Mouse (Mus musculus): ENCODE measurements around the gene Zfp141.

Zfp141 gene

DNA sequence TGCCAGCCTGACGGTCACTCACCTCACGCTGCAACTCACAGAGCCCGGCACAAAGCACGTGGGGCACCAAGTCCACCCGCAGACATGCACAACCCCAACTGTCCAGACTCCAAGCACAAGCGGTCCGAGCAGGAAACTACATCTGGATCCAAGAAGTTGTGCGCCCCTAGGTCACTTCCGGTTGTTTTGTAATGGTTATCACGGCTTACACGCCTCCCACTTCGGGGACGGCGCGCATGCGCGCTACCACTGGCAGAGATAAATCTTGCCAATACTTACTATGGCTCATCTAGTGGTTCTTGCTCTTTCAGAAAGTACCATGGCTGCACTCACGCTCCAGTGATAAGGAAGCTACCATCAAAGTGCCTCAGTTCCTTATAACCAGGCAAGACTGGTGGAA, at the start of gene Zfp141:
Zfp141 (minus strand) TSS at position 153 of the 400 bp plus-strand sequence.
- DNase-seq (ENCODE audit: extremely low read depth, insufficient read length, low spot score), result peak; percentile 73

GRCm38 (mm10) chr7:42551766-42552165, 46.2 kb upstream of the Zfp141 start:
- DNase-seq (ENCODE audit: extremely low read depth, insufficient read length, low spot score), result no peak

DNA sequence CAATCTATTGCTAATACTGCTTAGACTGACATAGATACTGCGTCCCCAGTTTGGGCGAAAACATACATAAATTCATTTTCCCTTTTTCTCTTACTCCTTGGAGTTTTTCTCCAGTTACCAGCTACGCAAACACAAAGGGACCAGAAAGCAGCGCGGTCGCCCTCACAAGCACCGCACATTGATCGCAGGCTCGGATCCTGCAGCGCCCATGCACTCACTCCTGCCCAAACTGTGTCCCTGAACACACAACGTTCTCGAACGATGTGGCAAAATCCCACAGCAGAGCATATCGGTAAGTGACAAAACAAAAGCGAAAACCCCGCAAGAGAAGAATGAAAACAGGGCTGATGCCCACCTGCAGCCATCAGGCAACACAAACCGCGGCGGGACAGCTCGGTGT, 354 bp downstream of the Zfp141 start:
- no peak for DNase-seq (ENCODE audit: extremely low read depth, insufficient read length, low spot score)

DNA sequence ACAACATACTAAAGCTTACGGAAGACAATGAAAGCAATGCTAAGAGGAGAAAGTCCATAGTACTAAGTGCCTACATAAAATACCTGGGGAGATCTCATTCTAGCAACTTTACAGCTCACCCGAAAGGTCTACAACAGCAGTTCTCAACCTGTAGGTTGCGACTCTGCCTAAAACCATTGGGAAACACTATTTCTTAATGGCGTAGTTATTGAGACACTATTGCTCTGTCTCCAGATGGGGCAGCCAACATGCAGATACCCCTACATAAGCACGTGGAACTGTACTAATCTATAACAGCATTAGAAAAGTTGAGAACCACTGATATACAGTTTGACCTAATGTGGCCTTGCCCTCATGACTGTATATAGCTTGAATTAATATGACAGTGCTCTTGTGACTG, 7.3 kb downstream of the Zfp141 start:
- no peak for DNase-seq (ENCODE audit: extremely low read depth, insufficient read length, low spot score)

- no peak for DNase-seq (ENCODE audit: extremely low read depth, insufficient read length, low spot score)
Measured at GRCm38 (mm10) chr7:42497356-42497755, 8.2 kb downstream of the Zfp141 start.

GRCm38 (mm10) chr7:42496202-42496601, 9.3 kb downstream of the Zfp141 start:
- DNase-seq (ENCODE audit: extremely low read depth, insufficient read length, low spot score), result no peak

DNA sequence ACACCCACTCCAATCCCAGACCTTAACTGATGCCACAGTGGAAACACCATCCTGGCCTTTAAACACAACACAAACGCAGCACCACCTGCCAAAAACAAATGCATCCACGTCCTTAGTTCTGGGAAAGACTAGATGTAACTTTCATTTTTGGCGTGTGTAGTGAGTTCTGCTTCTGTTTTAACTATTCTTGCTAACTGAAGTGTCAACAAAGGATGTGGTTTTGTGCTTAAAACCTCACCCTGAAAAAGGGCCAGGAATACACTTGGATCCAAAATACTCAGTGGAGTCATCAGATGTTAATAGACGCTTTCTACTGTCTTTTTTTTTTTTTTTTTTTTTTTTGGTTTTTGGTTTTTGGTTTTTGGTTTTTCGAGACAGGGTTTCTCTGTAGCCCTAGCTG, 14.7 kb downstream of the Zfp141 start:
- DNase-seq (ENCODE audit: extremely low read depth, insufficient read length, low spot score), result peak; percentile 14

DNA sequence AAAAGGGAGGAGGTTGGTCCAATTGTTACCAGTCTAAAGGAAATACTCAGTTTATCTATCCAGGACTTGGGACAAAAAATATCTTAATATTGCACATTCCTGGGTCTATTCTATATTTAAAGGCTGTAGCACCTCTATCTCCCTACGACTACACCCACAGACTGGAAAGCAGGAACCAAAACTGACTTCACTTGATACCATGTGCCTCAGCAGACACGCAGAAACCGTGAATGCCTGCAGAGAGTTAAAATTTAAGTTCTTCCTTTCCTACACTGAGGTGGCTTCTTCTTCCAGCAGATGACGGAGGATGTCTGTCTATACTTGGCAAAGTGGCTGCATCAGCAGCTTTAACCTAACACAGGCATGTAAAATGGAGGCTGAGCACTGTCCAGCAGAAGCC, 15.2 kb downstream of the Zfp141 start:
- no peak for DNase-seq (ENCODE audit: extremely low read depth, insufficient read length, low spot score)

DNA sequence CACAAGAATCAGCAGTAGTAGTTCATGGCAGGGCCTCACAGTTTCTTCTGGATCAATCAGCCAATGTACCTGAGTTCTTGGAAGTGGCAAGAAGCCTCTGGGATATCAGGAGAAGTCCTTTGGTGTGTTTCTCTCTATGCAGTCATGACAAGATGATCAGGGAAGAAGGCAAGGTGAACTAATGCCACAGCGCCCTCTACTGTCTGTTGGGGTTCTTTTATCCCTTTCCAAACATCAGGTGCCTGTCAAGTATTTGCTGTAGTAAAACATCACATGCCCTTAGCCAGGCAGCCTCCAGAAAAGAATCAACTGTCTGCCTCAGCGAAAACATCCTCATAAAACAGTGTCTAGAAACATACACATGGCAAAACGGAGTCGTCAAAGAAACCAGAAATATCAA, 50.9 kb downstream of the Zfp141 start:
- no peak for DNase-seq (ENCODE audit: extremely low read depth, insufficient read length, low spot score)

GRCm38 (mm10) chr7:42450618-42451017, 54.9 kb downstream of the Zfp141 start:
- no peak for DNase-seq (ENCODE audit: extremely low read depth, insufficient read length, low spot score)

- no peak for DNase-seq (ENCODE audit: extremely low read depth, insufficient read length, low spot score)
Measured at GRCm38 (mm10) chr7:42447850-42448249, 57.7 kb downstream of the Zfp141 start, which contains the start of gene 4933421I07Rik. Gene 4933421I07Rik, minus strand, starts transcription at chr7:42448120.

- DNase-seq (ENCODE audit: extremely low read depth, insufficient read length, low spot score), result no peak
Measured at GRCm38 (mm10) chr7:42447352-42447751, 58.2 kb downstream of the Zfp141 start.

Measured in 3134 (cell line).